Mouse (Mus musculus): ENCODE results near the gene Cxcl1. TPM values are rescaled to one million over a fixed set of nuclear protein-coding genes. Genes with fewer than 3 reads are reported as not detected.

Gene Cxcl1
- polyA plus RNA-seq, 2 experiments, result 2.5 to 5.9 TPM

- H3K9me3 ChIP-seq (ENCODE audit: control insufficient read depth, low read length), result no peaks in the 10 kb centered on the region
- H3K36me3 ChIP-seq (replicated peaks; ENCODE audit: control insufficient read depth, insufficient read depth, low read depth), result no peaks in the 10 kb centered on the region
- H3K27ac ChIP-seq, result no peak overlapping the region
- ATAC-seq (ENCODE audit: insufficient read depth), result no peak
- no peaks in the 10 kb centered on the region for H3K4me1 ChIP-seq (replicated peaks; ENCODE audit: control insufficient read depth in 2 of 2, insufficient read depth in 2 of 2, low read length in 1 of 2)
- no peak overlapping the region for H3K4me3 ChIP-seq (ENCODE audit: insufficient read depth in 1 of 2, low read depth in 2 of 2, low read length in 2 of 2)
- DNase-seq (ENCODE audit: low read depth in 3 of 3, low spot score in 3 of 3), result no peak
- no peak overlapping the region for H3K9ac ChIP-seq (replicated peaks)
- 62% methylated on average over 7 of the region's 7 CpGs for WGBS (ENCODE audit: insufficient replicate concordance)
- H3K4me2 ChIP-seq (ENCODE audit: low read depth), result no peak overlapping the region
- no peak for TF ChIP-seq CTCF (IDR thresholded peaks at IDR 0.05; ENCODE audit: low read depth)
- TF ChIP-seq EP300 (IDR thresholded peaks at IDR 0.05; ENCODE audit: low read depth), result no peak
- no peaks in the 10 kb centered on the region for H3K27me3 ChIP-seq (ENCODE audit: control insufficient read depth, insufficient read depth, low read length)
These were observed 35.5 kb upstream of the Cxcl1 start for GRCm38 (mm10) chr5:90855308-90856230.

DNA sequence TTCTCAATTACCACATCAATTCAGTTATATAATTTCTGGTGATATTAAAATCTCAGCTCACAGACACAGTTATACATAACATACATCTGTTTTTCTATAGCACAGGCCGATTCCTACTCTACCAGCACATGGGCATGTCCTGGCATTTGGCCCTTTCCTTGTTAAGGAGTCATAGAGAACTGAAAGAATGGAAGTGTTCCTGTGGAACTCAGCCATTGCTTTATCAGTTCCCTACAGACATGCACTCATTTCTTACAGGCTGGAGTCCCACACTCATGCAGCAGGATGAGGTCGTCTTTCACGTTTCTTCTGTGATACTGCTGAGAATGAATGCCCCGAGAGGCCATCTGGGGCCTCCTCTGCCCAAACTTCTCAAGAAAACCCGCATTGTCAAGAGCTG, 33.6 kb upstream of the Cxcl1 start:
- ATAC-seq (ENCODE audit: insufficient read depth), result no peak
- no peak for TF ChIP-seq EP300 (IDR thresholded peaks at IDR 0.05; ENCODE audit: low read depth)
- no peak for TF ChIP-seq CTCF (IDR thresholded peaks at IDR 0.05; ENCODE audit: low read depth)
- WGBS (ENCODE audit: insufficient replicate concordance), result 36% methylated on average over 5 of the region's 5 CpGs

GRCm38 (mm10) chr5:90858429-90858828, 32.6 kb upstream of the Cxcl1 start:
- H3K36me3 ChIP-seq (replicated peaks; ENCODE audit: control insufficient read depth, insufficient read depth, low read depth), result no peaks in the 10 kb centered on the region
- no peak overlapping the region for H3K4me2 ChIP-seq (ENCODE audit: low read depth)
- ATAC-seq (ENCODE audit: insufficient read depth), result no peak
- H3K4me3 ChIP-seq (ENCODE audit: insufficient read depth in 1 of 2, low read depth in 2 of 2, low read length in 2 of 2), result no peak overlapping the region
- no peak overlapping the region for H3K27ac ChIP-seq
- no peak for TF ChIP-seq EP300 (IDR thresholded peaks at IDR 0.05; ENCODE audit: low read depth)
- TF ChIP-seq CTCF (IDR thresholded peaks at IDR 0.05; ENCODE audit: low read depth), result no peak
- H3K9me3 ChIP-seq (ENCODE audit: control insufficient read depth, low read length), result no peaks in the 10 kb centered on the region
- H3K4me1 ChIP-seq (replicated peaks; ENCODE audit: control insufficient read depth in 2 of 2, insufficient read depth in 2 of 2, low read length in 1 of 2), result no peaks in the 10 kb centered on the region
- whole genome bisulfite sequencing (ENCODE audit: insufficient replicate concordance), result 74% methylated on average over 2 of the region's 2 CpGs
- no peaks in the 10 kb centered on the region for H3K27me3 ChIP-seq (ENCODE audit: control insufficient read depth, insufficient read depth, low read length)
- H3K9ac ChIP-seq (replicated peaks), result no peak overlapping the region
- no peak for DNase-seq (ENCODE audit: low read depth in 3 of 3, low spot score in 3 of 3)

More for the DNA sequence above, 33.6 kb upstream of the Cxcl1 start:
- Histone ChIP-seq H3K9me3 (ENCODE audit: control insufficient read depth, low read length) (no peaks in the 10 kb centered on the region), H3K36me3 (replicated peaks; ENCODE audit: control insufficient read depth, insufficient read depth, low read depth) (no peaks in the 10 kb centered on the region), H3K27me3 (ENCODE audit: control insufficient read depth, insufficient read depth, low read length) (no peaks in the 10 kb centered on the region), H3K27ac (no peak overlapping the region), H3K4me2 (ENCODE audit: low read depth) (no peak overlapping the region), H3K4me3 (ENCODE audit: insufficient read depth in 1 of 2, low read depth in 2 of 2, low read length in 2 of 2) (no peak overlapping the region), H3K9ac (replicated peaks) (no peak overlapping the region), H3K4me1 (replicated peaks; ENCODE audit: control insufficient read depth in 2 of 2, insufficient read depth in 2 of 2, low read length in 1 of 2) (no peaks in the 10 kb centered on the region)
- no peak for DNase-seq (ENCODE audit: low read depth in 3 of 3, low spot score in 3 of 3)

GRCm38 (mm10) chr5:90859031-90859430, 32.0 kb upstream of the Cxcl1 start:
- no peaks in the 10 kb centered on the region for H3K4me1 ChIP-seq (replicated peaks; ENCODE audit: control insufficient read depth in 2 of 2, insufficient read depth in 2 of 2, low read length in 1 of 2)
- ATAC-seq (ENCODE audit: insufficient read depth) (no peak), DNase-seq (ENCODE audit: low read depth in 3 of 3, low spot score in 3 of 3) (no peak)
- no peaks in the 10 kb centered on the region for H3K36me3 ChIP-seq (replicated peaks; ENCODE audit: control insufficient read depth, insufficient read depth, low read depth)
- H3K27ac ChIP-seq, result no peak overlapping the region
- H3K27me3 ChIP-seq (ENCODE audit: control insufficient read depth, insufficient read depth, low read length), result no peaks in the 10 kb centered on the region
- no peaks in the 10 kb centered on the region for H3K9me3 ChIP-seq (ENCODE audit: control insufficient read depth, low read length)
- H3K4me3 ChIP-seq (ENCODE audit: insufficient read depth in 1 of 2, low read depth in 2 of 2, low read length in 2 of 2), result no peak overlapping the region
- WGBS (ENCODE audit: insufficient replicate concordance), result 46% methylated on average over 3 of the region's 3 CpGs
- no peak overlapping the region for H3K4me2 ChIP-seq (ENCODE audit: low read depth)
- no peak for TF ChIP-seq CTCF (IDR thresholded peaks at IDR 0.05; ENCODE audit: low read depth)
- TF ChIP-seq EP300 (IDR thresholded peaks at IDR 0.05; ENCODE audit: low read depth), result no peak
- no peak overlapping the region for H3K9ac ChIP-seq (replicated peaks)

DNA sequence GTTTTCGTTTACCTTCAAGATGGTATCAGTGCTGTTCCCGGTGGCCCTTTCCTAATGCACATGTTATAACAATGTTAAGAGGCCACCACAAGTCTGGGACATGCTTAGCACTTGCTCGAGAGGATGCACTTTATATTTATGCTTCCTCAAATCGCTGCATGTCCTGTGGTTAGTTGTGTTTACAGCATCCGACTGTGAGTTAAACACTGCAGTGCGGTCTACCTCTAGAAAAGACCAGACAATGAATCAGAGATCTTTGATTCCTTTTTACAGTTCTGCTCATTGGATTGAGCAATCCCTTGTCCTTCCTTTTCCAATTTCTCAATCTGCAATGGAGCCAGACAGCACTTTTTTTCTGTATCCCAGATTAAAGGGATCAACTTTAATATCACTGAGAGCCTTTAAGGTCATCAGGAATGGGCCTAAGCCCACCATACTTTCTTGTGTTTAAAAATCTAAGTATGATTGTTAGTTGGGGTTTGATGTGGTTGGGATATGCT, 29.1 kb upstream of the Cxcl1 start:
- Histone ChIP-seq H3K9ac (replicated peaks) (no peak overlapping the region), H3K4me2 (ENCODE audit: low read depth) (no peak overlapping the region), H3K4me3 (ENCODE audit: insufficient read depth in 1 of 2, low read depth in 2 of 2, low read length in 2 of 2) (no peak overlapping the region), H3K27ac (no peak overlapping the region), H3K27me3 (ENCODE audit: control insufficient read depth, insufficient read depth, low read length) (no peaks in the 10 kb centered on the region), H3K4me1 (replicated peaks; ENCODE audit: control insufficient read depth in 2 of 2, insufficient read depth in 2 of 2, low read length in 1 of 2) (no peaks in the 10 kb centered on the region), H3K9me3 (ENCODE audit: control insufficient read depth, low read length) (no peaks in the 10 kb centered on the region), H3K36me3 (replicated peaks; ENCODE audit: control insufficient read depth, insufficient read depth, low read depth) (no peaks in the 10 kb centered on the region)
- TF ChIP-seq EP300 (IDR thresholded peaks at IDR 0.05; ENCODE audit: low read depth) (no peak), CTCF (IDR thresholded peaks at IDR 0.05; ENCODE audit: low read depth) (no peak)
- 43% methylated on average over 6 of the region's 6 CpGs for WGBS (ENCODE audit: insufficient replicate concordance)
- ATAC-seq (ENCODE audit: insufficient read depth) (no peak), DNase-seq (ENCODE audit: low read depth in 3 of 3, low spot score in 3 of 3) (no peak)

All from liver, embryonic 14.5 days (tissue).